Mouse (Mus musculus): ENCODE measurements around the gene Hoxc13.

DNA sequence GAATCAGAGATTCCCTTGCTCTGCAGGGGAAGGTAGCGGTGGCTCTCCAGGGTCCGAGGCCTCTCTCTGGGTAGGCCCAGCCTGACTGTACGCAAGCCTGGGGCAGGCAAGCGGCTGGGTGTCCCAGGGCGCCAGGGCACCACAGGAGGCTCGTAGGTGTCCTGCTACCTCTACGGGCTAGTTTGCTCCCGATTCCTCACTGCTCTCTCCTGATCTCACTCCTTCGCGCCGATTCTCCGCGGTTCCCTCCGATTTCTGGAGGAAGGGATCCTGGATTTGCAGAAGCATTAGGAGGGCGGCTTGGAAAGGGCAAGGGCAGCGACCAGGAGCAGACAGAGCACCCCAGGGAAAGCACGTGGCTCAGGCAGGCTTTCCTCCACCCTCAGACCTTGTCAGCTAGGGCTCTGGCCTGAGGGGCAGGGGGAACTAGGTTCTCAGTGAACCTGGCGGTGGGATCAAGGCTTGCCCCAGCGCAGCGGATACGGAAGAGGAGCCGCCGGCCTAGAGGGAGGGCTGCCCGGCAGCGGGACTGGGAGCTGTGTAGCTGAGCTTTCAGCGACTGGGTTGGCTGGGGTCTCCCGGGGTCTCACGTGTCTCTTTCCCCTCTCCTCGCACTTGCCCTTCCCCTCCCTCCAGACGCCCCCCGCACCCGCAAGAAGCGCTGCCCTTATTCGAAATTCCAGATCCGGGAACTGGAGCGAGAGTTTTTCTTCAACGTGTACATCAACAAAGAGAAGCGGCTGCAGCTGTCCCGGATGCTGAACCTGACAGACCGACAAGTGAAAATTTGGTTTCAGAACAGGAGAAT, 35.1 kb downstream of the Hoxc13 start:
- TF ChIP-seq CTCF (IDR thresholded peaks at IDR 0.05; ENCODE audit: insufficient read depth, low read depth, low read length) (no peak), POLR2A (IDR thresholded peaks at IDR 0.05; ENCODE audit: insufficient read depth, low read depth, low read length) (no peak)
